Mouse (Mus musculus): Measurements from ENCODE around the gene Acan.

Acan gene

DNA sequence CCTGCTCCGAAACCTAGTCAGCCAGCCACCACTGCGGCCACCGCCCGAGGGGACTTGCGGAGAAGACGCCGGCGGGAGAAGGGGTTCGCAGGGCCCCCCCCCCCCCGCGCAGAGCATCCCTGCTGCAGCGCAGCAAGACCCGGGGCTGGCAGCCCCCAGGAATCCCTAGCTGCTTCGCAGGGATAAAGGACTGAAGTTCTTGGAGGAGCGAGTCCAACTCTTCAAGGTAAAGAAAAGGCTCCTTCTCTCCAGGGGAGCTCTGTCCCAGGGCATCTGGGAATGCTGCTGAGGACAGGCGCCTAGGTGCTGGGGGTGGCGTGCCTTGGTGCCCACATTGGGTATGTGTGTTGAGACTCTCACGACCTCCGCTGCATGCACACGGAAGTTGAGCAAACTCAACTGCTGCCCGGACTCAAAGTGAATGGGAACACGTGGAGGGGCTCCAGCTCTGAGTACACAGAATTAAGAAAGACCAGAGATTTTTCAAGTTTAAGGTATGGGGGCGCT is at the start of gene Acan:
Acan (plus strand) TSS at position 101 of the 507 bp plus-strand sequence.
- no peak for DNase-seq

DNA sequence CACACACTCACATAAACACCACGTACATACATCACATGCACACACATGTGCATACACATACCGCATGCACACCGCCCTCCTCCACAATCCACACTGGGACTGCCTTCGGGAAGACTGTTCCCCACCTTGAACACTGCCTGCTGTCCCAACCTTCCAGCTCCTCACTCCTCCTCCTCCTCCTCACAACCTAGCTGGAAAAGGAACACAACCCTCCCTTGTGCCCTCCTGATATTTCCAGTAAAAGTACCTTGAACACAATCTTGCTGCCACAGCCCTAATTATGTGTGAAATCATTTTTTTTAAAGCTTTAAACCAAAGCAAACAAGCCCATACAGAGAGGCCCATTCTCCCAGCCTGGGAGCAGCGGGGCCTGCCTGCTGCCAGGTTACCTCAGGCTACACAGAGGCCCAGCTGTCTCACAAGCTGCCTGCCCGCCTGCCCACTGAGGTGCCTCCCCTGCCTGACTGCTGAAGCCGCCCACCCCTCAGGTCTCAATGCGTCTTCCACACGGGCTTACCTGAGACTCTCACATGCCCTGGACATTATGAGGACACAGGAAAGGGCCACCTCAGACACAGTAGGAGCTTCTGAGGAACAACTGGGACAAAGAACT is 31.9 kb upstream of the Acan start:
- DNase-seq: no peak

DNA sequence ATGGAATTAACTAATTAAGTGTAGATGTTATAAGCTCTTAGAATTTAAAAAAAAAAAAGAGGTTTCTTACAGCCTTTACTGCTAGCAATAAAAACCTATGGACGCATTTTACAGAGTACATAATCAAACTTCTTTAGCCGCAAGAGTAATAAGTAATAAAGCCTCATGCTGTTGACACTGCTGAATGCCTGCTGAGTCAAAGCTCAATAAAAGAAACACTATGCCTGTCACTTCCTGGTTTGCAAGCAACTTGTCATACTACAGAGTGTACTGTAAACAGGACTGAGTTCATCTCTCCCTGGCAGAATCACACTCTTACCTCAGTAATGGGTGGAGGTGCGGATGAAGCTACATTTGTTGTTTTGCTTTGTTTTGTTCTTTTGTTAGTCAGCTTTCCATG is 24.1 kb upstream of the Acan start:
- DNase-seq: no peak

DNA sequence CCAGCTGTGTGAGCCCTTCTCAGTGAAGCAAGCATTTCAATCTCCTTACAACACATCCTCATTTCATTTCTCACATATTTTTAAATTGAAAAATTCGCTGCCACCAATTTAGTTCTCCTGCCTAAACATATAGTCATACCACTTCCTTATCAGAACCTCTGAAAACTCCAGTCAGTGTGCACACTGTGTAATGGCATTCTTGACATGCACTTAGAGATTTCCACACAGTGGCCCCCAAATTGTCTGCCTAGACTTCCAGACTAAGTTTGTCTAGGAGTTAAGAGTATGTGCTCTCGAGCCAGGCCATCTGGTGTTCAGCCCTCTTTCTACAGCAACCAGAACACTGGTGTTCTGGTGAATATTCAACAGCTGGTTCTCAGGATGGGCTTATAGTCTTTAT is 19.5 kb upstream of the Acan start:
- DNase-seq: no peak

DNA sequence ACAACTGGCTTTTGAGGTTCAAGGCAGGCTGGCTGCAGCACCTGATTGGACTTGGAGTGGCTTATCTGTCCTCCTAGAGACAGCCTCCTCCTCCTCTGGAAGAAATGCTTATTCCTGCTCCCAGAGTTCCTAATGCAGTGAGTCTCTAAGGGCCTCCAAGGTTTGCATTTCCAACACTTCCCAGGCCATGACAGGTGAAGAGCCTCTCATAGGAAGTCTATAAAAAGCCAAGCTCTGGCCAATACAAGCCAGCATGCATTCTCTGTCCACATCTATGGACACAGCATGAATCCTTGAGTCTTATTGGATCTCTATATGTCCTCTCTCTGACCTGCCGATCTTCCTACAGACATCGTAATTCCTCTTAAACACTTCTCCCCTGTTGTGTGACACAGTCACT is 18.8 kb upstream of the Acan start:
- DNase-seq: no peak

DNA sequence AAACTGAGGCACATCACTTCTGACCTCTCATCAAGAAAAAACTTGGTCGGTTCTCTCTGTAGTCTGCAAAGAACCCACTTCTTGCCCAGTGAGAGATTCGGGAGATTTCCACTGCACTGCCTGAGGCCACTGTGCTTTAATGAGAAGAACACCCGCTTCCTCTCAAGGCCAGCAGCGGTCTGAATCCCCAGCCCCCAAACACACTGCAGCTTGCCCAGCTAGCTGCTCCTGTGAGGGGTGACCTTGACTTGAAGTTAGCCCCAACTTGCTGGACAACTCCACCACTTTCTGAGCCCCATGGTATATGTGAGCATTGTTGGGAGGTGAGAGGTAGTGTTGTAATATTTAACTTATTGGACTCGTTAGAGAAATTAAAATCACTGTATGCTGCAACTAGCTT is 1.2 kb upstream of the Acan start:
- no peak for DNase-seq

DNA sequence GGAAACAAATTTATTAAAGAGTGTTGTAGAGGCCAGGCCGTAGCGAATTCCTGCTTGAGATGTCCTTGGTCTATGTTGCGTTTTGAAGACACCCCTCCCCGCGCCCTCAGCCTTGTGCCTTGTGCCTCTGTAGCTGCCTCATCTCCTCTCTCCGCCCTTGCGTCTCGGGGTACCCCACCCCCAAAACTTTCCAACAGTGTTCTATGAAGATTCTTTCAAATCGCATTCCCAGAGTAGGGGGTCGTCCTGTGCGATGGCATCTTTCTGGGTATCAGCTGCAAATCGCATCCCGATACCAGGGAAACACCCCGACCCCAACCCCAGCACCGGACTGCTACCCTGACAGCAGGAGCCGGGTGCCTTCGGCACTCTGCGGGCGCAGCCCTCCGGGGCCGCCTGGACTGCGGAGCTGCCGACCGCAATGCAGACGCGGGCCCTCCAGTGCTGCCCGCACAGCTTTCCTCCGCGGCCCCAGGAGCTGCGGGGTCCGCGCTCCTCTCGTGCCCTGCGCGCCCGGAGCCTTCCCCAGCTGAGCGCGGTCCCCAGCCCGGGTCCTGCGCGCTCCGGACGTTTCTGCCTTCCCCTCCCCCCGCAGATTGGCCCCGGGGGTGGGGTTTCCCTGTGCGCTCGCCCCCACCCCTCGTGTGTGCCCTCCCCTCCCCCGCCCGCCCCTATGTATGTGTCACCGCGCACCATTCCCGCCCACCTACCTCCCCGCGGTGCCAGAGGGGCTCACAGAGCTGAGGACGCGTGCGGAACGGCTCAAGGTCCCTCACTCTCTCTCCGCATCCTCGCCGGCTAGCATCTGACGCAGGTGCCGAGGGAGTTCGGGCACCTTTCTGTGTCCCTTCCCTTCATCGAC is 531 bp upstream of the Acan start:
- no peak for DNase-seq

DNA sequence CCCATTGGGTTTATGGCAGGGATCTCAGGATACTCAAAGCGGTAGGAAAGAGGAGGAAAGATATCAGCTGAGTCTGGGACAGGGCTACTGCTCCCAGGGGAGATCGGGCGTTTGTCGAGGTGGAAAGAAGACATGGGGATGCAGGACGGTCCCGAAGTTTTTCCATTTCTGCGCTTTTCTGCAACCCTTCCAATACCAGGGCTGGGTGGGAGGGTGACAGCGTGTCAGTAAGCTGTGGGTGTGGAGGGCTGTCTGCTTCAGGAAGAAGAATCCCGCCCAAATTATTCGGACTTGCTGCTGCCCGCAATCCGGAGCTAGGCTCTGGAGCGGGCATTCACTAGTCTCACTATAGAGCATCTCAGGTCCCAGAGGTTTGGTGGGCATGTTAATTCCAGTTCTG is 828 bp downstream of the Acan start:
- no peak for DNase-seq

DNA sequence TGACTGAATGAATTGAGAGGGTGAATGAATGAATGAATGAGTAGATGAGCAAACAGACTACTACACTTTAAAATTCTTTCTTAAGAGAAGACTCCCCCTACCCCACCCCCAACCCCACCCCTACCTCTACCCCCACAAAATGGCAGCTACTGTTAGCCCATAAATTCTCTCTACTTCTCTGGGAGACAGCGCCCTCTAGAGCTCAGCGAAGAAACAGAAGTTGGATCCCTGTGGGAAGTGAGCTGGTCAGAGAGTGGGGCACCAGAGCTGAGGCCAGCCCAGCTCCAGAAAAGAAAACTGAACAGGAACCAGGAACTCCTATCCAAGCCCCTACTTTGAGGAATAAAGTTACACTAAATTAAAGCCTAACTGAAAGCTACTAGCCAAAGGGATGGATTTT is 5.3 kb downstream of the Acan start:
- no peak for DNase-seq

DNA sequence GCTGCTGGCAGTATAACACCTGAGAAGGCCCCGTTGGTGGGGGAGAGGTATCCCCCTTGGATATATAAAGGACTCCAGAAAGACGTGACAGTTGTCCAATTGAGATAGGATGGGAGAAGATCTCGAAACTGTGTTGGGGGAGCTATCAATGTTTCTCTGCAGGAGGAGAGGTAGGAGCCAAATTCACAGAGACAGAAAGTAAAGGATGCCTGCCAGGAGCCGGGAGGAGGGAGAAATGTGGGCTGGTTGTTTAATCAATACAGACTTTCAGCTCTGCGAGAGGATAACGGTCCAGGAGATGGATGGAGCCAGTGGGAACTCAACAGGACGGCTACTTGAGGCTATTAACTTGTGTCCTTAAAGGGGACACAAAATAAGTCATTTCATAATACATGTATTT is 14.2 kb downstream of the Acan start:
- DNase-seq: no peak

DNA sequence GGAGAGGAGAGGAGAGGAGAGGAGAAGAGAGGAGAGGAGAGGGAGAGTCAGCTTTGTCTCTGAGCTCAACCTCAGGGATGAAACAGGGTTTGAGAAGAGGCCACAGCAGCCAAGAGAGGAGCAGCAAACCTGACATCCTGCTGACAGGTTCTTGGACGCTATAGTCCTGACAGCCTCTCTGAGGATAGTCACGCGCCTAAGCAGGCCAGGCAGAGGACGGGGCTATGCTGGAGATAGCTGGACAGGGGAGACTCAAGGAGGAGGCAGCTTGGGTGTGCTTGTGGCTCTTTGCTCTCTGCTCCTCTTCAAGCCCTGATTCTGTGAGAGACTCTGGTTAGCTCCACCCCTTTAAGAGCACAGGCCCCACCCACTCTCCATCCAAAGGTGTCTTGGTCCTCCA is 14.9 kb downstream of the Acan start:
- no peak for DNase-seq

DNA sequence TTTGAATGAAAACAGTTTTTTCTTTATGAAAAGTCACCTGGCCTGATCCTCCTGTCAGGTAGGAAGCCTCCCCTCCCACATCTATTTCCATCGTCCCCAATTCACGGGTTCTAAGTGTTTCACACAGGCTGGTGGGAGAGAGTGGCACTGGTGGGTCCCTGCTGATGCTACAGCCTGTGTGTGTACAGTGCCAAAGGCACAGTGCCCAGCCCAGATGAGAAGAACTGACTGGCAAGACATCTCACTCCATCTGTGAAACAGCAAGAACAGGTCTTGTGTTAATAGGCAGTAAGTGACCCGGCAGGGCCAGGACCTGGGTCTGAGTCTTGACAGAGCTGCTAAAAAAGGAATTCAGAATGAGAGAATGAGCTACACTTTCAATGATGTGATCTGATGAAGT is 25.9 kb downstream of the Acan start:
- no peak for DNase-seq

DNA sequence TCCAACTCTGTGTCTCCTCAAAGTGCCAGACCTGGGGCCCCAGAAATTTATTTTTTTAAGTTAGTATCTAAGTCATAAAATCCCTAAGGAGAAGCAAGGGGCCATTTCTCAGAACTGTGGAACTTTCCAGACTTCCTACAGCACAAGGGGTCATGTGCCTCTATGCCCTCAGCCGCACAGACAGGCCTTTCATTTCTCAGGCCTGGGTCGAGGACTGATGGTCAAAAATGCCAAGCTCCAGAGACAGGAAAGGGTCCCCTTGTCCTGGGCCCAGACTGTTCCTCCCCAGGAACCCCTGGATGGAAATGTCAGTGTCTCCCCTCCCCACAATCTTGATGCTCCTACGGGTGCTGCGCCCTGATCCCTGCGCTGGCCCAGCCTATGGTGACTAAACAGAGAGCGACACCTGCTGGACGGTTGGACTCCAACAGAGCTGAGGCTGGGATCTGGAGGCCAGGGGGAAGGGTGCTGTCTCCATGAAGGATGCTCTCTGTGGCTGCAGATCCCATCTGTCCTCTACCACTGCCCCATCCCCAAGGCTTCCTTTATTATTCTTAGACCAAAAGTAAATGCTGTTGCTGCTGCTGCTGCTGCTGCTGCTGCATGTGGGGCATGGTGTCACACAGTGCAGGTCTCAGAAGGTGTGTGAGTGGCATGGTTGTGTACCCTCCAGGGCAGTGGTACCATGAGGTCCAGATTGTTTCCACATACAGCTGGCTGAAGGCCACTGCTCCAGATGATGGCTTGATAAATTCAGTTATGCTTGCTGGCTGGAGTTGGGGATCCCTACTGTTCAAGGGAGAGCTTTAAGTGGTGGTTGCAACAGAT is 27.5 kb downstream of the Acan start:
- peak; percentile 67 for DNase-seq

DNA sequence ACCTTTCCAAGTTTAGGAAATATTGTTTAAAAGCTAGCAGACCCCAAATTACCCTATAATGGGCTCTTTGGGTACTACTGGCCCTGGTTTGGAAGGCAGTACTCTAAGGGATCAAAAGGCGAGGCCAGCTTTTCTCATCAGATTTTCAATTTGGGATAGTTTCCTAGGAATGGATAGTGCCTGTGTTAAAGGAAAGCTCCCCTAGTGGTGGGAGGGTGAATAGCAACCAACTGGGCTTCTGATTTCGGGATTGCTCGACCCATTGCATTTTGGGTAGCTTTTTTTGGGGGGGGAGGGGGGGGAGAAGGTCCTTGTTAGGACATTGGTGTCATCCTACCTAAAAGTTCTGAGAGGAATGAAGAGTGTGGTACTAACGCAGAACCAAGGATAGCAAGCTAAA is 35.8 kb downstream of the Acan start:
- DNase-seq: peak; percentile 52

DNA sequence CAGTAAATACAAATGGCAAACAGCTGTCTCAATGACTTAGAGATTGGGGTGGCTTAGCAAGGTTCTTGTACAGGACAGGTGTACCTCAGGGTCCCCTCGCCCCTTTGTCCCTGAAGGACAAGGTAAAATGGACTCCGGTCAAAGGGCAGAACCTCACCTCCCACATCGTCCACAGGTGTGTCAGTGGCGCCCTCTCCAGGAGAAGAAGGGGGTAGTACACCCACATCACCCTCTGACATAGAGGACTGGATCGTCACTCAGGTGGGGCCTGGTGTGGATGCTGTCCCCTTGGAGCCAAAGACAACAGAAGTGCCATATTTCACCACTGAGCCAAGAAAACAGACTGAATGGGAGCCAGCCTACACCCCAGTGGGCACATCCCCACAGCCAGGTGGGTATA is 43.2 kb downstream of the Acan start:
- DNase-seq: no peak

DNA sequence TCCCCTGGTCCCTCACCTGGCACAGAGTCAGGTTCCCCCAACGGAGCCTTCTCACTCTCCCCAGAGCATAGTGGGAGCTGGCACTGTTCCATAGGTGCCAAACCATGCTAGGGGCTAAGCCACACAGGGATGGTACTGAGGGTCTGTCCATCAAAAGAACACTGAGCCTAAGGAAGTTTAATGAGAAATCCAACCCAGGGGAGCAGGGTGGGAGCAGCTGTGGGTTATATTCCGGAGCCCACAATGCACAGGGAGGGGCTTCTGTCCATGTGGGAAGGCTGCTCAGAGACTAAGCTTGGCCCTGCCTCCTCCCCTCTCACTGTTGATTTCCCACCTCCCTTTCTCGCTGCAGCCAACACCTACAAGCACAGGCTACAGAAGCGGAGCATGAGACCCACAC is 60.6 kb downstream of the Acan start:
- no peak for DNase-seq

DNA sequence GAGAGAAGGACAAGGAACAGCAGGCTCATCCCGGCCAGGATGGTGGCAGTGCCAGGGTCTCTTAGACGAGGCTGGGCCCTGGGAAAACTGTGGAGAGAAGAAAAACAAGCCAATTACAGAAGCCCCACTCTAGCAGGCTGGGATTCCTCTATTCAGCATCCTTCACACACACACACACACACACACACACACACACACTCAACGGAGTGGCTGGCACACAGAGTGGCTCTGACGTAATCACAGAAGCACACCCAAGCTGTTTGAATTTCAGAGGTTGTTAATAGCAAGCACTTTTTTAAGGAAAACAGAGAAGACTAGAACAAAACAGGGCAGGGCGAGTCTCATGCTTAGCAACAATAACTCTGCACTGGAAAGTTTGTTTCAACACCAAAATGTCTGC is 70.2 kb downstream of the Acan start:
- DNase-seq: no peak

DNA sequence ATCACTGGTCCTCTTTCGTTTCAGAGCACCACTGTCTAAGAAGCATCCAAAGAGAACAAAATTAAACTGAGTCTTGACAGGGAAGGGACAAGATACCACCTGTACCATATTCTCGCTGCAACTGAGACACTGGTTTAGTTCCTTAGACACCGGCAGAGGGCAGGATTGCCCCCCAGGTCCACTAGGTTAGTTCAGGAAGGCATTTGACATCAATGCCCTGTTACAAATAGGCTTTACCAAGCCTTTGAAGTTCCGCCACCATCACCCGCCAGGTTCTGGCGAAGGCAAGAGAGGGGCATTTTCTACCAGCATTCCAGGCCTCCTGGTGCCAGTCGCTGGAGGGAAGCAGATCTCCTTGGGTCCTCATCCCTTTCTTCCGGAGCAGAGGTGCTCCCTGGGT is 76.6 kb downstream of the Acan start:
- DNase-seq: no peak

DNA sequence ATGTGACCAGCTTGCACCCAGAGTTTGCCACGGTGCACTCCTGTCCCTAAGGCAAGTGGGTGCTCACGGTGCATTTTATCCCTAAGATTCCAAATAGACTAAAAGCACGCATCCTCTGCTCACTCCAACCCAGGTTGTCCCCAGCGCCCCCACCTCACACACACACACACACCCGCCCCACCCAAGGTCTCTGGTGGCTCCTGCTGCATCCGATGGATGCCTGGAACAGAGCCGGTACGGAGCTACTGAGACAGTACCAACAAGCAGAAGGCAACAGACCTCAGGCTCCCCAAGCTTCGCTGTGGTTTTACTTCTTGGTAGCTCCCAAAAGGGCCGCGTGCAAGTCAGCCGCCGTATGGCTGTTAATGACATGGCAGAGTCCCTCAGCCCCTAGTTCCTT is 77.1 kb downstream of the Acan start:
- no peak for DNase-seq

DNA sequence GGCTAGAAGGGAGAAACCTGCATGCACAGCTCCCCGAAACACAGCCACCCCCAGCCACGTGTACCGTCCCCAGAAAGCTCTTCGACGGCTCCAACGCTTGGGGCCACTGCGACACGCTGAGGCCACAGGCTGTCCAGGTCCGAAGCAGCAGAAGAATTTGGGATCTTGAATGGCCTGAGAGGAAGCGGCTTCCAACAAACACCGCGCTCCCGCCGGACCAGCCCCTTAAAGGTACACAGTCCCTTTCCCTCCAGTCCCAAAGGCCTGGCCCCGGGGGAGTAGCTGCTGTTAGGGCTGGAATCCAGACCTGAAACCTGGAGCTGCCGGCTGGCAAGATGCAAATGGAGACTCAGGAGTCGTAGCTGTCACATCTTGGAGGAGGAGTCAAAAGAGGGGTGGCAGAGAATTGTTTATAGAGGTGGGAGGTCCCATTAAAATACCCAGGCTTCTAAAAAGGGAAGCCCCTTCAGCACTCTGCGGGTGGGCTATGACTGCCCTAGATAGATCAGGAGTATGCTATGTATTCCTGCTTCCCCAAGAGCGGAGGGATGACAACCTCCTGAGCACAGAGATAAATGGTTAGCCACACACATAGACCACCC is 77.7 kb downstream of the Acan start, which contains the start of gene Hapln3:
Hapln3 (minus strand) TSS at position 176 of the 602 bp plus-strand sequence.
- no peak for DNase-seq

DNA sequence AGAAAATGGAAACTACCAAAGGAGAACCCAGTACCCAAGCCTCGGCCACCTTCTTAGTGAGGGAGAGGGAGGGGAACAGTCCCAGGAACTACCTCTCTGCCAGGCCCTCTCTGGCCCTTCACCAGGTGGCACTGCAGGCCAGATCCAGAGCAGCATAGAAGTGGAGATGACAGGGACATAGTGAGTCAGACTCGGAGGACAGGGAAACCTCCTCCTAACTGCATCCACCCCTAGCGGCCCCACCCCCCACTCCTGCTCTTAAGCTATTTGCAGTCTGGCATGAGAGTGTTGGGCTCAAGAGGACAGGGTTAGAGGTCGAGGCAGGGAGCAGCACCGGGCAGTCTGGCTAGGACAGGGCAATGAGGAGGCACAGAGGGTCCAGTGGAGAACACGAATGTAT is 80.1 kb downstream of the Acan start:
- no peak for DNase-seq

DNA sequence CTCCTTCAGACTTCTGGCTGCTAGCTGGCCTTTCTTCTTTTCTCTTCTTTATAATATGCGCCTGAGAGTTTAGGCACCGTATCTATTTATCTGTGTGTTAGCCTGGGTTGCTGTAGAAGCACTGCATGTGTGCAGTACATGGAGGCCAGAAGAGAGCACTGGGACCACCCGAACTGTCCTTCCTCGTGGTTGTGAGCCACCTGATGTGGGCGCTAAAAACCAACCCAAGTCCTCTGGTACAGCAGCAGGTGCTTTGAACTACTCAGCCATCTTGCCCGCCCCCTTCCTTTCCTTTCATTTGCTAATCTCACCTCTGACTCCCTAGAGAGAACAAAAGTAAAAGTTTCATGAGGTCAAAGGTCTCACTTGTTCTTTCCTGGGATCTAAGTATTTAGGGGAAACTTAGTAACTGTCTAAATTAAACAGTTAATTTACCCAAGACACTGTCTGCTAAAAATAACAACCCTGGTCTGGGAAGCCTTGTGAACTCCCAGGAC is 86.1 kb downstream of the Acan start:
- DNase-seq: no peak
